Mouse (Mus musculus) midbrain, embryonic 15.5 days (tissue): ENCODE measurements around the gene Trim26. TPM values are rescaled to one million over a fixed set of nuclear protein-coding genes. Genes with fewer than 3 reads are reported as not detected.

ENCODE experiments used
- ATAC-seq: fragments of 200-750 bp; cut with Nextera tagmentation; replicated peaks from 2 replicates; pipeline ENCODE4 v1.8.0; 2017; ENCODE audit warnings: moderate TSS enrichment
- H3K27ac ChIP-seq: fragments of 300-500 bp; sonication (generic); 2 replicates; pipeline ENCODE4 v1.5.1; 2015; ENCODE audit warnings: mild to moderate bottlenecking, inconsistent platforms
- H3K27me3 ChIP-seq: fragments of 300-500 bp; sonication (generic); replicated peaks from 2 replicates; pipeline ENCODE4 v1.6.1; 2015; ENCODE audit warnings: inconsistent platforms
- H3K36me3 ChIP-seq: fragments of 300-500 bp; sonication (generic); replicated peaks from 2 replicates; pipeline ENCODE4 v1.6.1; 2015; ENCODE audit warnings: inconsistent platforms
- H3K4me1 ChIP-seq: fragments of 300-500 bp; sonication (generic); 2 replicates; pipeline ENCODE4 v1.6.1; 2015; ENCODE audit warnings: inconsistent platforms
- H3K4me2 ChIP-seq: fragments of 300-500 bp; sonication (generic); 2 replicates; pipeline ENCODE4 v1.6.1; 2015; ENCODE audit warnings: inconsistent platforms, mild to moderate bottlenecking, moderate library complexity
- H3K4me3 ChIP-seq: fragments of 300-500 bp; sonication (generic); 2 replicates; pipeline ENCODE4 v1.5.1; 2015; ENCODE audit warnings: mild to moderate bottlenecking, inconsistent platforms
- H3K9ac ChIP-seq: fragments of 300-500 bp; sonication (generic); 2 replicates; pipeline ENCODE4 v1.6.1; 2015; ENCODE audit warnings: mild to moderate bottlenecking, inconsistent platforms
- H3K9me3 ChIP-seq: fragments of 300-500 bp; sonication (generic); 2 replicates; pipeline ENCODE4 v1.6.1; 2016; ENCODE audit warnings: inconsistent platforms
- WGBS: fragments of 180-500 bp; shearing (Covaris S2); methylation state at CpG from one replicate; pipeline ENCODE4 v1.1.7; 2015; ENCODE audit warnings: mixed read lengths; 5-methylcytosine and 5-hydroxymethylcytosine counted together
- polyA plus RNA-seq: library from polyadenylated mRNA; unstranded; fragments of >200 nt; fragmentation: Nextera tagmentation; extraction: Ambion mirVana; gene quantifications from 2 replicates; pipeline ENCODE4 v1.2.1, GENCODE M21; 2015

Gene Trim26
- polyA plus RNA-seq, 1 experiment from 2014 or later: 51.7 TPM

DNA sequence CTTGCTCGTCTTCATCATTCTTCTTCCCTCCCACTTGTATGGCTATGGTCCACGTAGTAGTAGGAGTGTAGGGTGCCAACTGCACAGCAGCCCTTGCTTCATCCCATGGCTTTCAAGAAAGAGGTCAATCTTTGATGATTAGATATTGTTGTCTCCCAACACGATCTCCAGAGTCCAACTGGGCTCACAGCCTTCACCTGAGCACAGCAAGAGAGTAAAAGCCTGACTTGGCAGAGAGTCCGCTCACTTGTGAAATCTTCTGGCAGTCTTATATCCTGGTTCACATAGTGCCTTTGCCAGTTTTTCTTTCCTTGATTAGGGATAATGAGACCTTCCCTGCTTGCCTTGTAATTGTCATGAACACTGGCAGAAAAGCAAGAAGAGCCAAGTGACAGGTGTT is 19.3 kb downstream of the Trim26 start:
- Histone ChIP-seq H3K36me3 (peaks cover 58% of the 10 kb centered on the region), H3K27me3 (no peaks in the 10 kb centered on the region), H3K4me3 (no peak overlapping the region), H3K27ac (no peak overlapping the region), H3K9ac (no peak overlapping the region), H3K4me2 (no peak overlapping the region), H3K9me3 (no peaks in the 10 kb centered on the region), H3K4me1 (no peaks in the 10 kb centered on the region)
- ATAC-seq: no peak
- 91% methylated on average over 4 of the region's 4 CpGs for WGBS

DNA sequence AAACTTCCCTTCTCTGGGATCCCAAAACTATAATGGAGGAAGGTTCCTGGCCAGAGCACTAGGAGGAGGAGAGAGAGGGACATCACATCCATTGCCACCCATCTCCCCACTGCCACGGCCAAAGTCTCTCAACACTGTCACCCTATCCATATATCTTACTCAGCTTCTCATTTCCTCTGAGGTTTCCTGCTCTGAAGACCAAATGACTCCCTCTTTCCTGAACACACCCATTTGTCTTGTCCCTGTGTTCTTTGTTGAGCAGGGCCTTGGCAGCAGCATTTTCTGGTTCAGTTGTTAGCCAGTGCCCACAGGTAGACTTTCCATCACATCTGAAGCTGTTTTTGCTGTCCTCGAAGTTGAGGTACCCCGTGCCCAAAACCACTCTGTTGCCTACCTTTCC is 21.2 kb downstream of the Trim26 start:
- H3K36me3 ChIP-seq: peaks cover 41% of the 10 kb centered on the region
- no peaks in the 10 kb centered on the region for H3K9me3 ChIP-seq
- H3K27me3 ChIP-seq: no peaks in the 10 kb centered on the region
- no peak overlapping the region for H3K9ac ChIP-seq
- ATAC-seq: no peak
- H3K4me2 ChIP-seq: no peak overlapping the region
- no peaks in the 10 kb centered on the region for H3K4me1 ChIP-seq
- WGBS: 94% methylated on average over 3 of the region's 3 CpGs
- no peak overlapping the region for H3K27ac ChIP-seq
- H3K4me3 ChIP-seq: no peak overlapping the region

DNA sequence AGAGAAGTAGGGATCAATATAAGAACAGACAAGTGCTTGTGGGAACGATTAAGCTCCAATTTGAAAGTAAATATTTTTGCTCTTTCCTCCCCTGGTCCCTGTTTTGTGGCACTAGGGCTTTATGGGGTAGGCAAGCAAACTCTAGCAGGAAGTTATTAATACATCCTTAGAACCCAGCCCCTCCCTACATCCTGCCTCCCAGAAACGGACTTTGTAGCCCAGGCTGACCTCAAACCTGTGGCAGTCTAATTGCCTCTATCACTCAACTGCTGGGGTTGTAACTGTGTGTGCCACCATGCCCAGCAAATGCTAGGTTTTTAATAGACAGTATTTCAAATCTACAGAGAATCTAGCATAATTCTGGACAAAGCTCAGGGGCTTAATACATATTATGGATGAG is 24.7 kb downstream of the Trim26 start:
- 0 out of 2 replicates have a peak, but pooled peaks have one; percentile 31 for ATAC-seq
- Histone ChIP-seq H3K9me3 (no peaks in the 10 kb centered on the region), H3K4me2 (no peak overlapping the region), H3K4me3 (no peak overlapping the region), H3K27me3 (peaks cover 2% of the 10 kb centered on the region; the same call in 1 of the 2 replicates), H3K27ac (no peak overlapping the region), H3K9ac (no peak overlapping the region), H3K36me3 (peaks cover 27% of the 10 kb centered on the region), H3K4me1 (peaks cover 2% of the 10 kb centered on the region)
- 76% methylated on average over 2 of the region's 2 CpGs for WGBS

DNA sequence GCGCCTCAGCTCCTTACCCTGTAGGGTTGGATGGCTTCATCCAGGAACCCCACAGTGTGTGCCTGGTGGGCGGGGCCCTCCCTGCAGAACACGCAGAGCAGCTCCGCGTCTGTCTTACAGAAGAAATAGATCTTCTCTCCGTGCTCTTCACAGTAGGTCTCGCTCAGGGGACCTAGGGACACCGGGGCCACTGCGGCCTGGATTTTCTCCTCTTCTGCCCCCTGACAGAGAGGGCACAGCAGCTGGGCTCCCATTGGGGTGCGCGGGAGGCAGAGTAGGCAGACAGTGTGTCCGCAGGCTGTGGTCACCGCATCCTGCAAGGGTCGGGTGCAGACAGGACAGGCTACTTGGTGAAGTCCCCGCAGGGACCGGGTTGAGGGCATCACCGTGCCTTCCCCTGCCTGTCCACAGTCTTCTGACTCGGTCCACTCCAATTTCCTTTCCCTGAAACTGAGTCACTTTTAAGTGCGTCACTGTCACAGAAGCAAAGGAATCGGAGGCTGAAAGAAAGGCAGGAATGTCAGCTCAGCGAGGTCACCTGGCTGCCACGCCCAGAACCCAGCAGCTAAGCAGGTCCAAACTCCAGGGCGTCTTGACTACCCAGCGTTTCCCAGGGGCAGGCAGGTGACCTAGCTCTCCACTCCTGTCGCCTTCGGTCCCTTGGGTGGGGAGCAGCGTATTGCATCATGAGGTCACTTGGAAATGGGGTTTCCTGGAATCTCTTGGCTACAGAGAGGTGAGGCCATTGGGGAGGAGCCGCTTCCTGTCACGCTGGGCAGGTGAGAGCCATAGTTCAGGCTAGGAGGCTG is 30.0 kb downstream of the Trim26 start, which contains the start of gene Trim15:
Gene Trim15 (minus strand): TSS at position 492 of the 809 bp plus-strand sequence.
- peak; percentile 55 for ATAC-seq
- H3K27ac ChIP-seq: no peak within 1 kb of the TSS

DNA sequence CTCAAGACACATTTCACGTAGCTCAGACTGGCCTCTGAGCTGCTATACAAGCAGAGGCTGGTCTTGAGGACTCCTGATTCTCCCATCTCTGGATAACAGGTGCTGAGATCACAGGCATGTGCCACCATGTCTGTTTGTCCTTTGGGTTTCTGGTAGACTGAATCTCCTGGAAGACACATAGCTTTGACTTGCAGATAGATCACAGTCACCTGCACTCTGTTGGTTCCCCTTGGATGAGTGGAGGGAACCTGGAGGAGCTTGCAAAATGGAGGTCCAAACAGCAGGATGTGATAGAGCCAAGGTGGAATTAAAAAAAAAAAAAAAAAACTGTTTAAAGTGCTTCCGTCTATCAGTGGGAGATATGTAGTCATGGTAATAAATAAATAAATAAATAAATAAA is 31.9 kb downstream of the Trim26 start:
- WGBS: 82% methylated on average over 2 of the region's 2 CpGs
- Histone ChIP-seq H3K9ac (no peak overlapping the region), H3K4me3 (no peak overlapping the region), H3K36me3 (no peaks in the 10 kb centered on the region), H3K27me3 (peaks cover 7% of the 10 kb centered on the region; the same call in 1 of the 2 replicates), H3K4me2 (no peak overlapping the region), H3K27ac (no peak overlapping the region), H3K4me1 (peaks cover 8% of the 10 kb centered on the region), H3K9me3 (no peaks in the 10 kb centered on the region)
- no peak for ATAC-seq

More for the DNA sequence above, 30.0 kb downstream of the Trim26 start, which contains the start of gene Trim15:
- 13% methylated on average over 29 of the region's 29 CpGs for WGBS
- Histone ChIP-seq H3K4me3 (peak within 1 kb of the TSS; percentile 32), H3K27me3 (peaks cover 7% of the 10 kb centered on the region; the same call in 1 of the 2 replicates), H3K4me1 (peaks cover 8% of the 10 kb centered on the region), H3K9me3 (no peaks in the 10 kb centered on the region), H3K4me2 (peak within 1 kb of the TSS; percentile 56), H3K9ac (peak within 1 kb of the TSS; percentile 29; the same call in 1 of the 2 replicates), H3K36me3 (no peaks in the 10 kb centered on the region)

DNA sequence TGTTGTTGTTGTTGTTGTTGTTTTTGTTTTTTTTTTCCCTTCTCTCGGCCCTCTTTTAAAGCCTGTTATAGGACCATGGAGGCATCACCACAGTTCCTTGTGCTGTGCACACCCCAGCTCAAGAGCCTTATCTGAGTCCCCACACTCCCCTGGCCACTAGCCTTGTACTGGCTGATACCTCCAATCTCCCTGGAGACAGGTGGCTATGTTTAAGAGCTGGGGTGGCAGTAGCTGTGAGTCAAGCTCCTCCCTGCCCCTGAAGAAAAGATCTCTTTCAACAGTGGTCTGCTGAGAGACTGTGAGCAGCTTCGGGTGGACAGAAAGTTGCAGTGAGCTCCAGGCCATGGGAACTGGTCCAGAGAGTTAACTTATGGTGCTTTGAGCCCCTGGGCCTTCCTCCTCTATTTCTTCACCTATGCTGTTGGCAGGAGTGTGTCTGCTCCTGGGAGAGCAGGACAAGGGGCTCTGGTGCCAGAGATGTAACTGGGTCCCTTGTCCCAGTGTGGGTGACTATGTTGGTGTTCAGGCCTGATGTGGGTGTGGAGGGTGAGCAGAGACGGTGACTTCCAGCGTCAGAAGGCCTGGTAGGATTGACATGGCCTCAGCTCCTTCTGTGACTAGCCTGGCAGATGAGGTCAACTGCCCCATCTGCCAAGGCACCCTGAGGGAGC is 32.5 kb downstream of the Trim26 start, which contains the start of gene Trim10:
Gene Trim10 (plus strand): TSS at position 291 of the 671 bp plus-strand sequence.
- Histone ChIP-seq H3K4me2 (no peak within 1 kb of the TSS), H3K9ac (no peak within 1 kb of the TSS), H3K4me3 (no peak within 1 kb of the TSS), H3K9me3 (no peaks in the 10 kb centered on the region), H3K4me1 (peaks cover 8% of the 10 kb centered on the region), H3K27ac (no peak within 1 kb of the TSS), H3K36me3 (no peaks in the 10 kb centered on the region), H3K27me3 (peaks cover 7% of the 10 kb centered on the region; the same call in 1 of the 2 replicates)
- no peak for ATAC-seq
- 83% methylated on average over 4 of the region's 4 CpGs for WGBS

DNA sequence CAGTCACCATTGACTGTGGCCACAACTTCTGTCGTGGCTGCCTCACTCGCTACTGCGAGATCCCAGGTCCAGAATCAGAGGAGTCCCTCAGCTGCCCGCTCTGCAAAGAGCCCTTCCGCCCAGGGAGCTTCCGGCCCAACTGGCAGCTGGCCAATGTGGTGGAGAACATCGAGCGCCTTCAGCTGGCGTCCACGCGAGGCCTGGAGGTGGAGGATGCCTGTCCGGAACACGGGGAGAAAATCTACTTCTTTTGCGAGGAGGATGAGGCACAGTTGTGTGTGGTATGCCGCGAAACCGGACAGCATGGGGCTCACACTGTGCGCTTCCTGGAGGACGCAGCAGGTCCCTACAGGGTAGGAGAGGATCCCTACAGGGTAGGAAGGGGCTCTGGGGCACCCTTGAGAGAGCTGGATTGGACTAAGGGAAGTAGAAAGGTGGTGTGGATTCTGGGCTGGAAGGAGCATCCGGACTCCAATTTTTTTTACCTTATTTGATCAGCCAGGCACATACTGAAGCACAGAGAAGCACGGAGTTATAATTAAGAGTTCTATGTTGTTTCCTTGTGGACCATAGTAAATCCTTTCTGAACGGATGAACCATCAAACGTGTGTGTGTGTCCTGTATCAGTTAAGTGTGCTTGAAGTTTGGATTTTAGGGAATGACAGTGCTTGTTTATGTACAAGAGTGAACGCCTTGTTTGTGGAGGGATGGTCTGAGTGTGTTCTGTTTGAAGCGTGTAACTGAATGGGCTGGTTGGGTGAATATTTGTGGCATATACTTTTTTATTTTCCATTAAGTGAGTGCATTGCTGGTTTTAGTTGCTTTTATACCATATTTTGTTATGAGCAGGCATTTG is 33.2 kb downstream of the Trim26 start:
- H3K27me3 ChIP-seq: peaks cover 7% of the 10 kb centered on the region; the same call in 1 of the 2 replicates
- peaks cover 8% of the 10 kb centered on the region for H3K4me1 ChIP-seq
- H3K27ac ChIP-seq: no peak overlapping the region
- H3K9me3 ChIP-seq: no peaks in the 10 kb centered on the region
- H3K4me2 ChIP-seq: no peak overlapping the region
- WGBS: 79% methylated on average over 25 of the region's 25 CpGs
- no peak for ATAC-seq
- no peak overlapping the region for H3K4me3 ChIP-seq
- no peaks in the 10 kb centered on the region for H3K36me3 ChIP-seq
- H3K9ac ChIP-seq: no peak overlapping the region

DNA sequence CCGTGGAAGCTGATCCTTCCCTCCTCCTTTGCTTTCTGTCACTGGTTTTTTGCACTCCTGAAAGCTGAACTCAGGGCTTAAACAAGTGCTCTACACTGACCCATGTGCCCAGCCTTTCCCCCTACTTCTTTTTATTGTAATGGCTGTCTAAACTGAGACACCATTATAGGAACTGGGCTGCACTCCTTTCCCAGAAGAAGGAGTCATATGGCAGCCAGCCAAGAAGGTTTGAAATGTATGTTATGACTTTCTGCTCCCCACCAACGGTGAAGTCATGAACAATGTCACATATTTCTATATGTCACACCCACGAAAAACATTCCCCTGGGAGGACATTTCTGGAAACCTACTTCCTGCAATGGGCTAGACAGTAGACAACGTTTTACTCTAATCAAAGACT is 37.7 kb downstream of the Trim26 start:
- Histone ChIP-seq H3K4me1 (no peaks in the 10 kb centered on the region), H3K9ac (no peak overlapping the region), H3K27me3 (no peaks in the 10 kb centered on the region), H3K27ac (no peak overlapping the region), H3K4me3 (no peak overlapping the region), H3K36me3 (no peaks in the 10 kb centered on the region), H3K9me3 (no peaks in the 10 kb centered on the region), H3K4me2 (no peak overlapping the region)
- 80% methylated on average over 4 of the region's 4 CpGs for WGBS
- no peak for ATAC-seq

DNA sequence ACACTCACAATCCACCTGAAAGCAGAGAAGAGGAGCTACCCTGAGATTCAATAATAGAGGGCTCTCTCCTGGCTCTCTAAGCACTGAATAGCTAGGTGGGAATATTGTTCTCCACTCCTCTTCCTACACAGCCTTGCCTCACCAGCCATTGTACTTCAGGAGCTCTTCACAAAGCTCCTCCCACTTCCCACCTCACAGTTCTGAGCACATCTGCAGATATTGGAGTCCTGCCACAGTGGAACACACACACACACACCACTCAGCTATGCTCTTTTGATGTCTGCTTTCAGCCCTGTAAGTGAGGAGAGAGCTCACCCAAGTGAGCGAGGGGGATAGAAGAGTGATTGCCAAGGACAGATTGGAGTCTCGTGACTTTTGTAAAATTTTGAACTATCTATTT is 46.4 kb downstream of the Trim26 start:
- WGBS: 70% methylated on average over 2 of the region's 2 CpGs
- ATAC-seq: no peak
- H3K4me1 ChIP-seq: no peaks in the 10 kb centered on the region
- no peak overlapping the region for H3K9ac ChIP-seq
- no peak overlapping the region for H3K4me3 ChIP-seq
- H3K36me3 ChIP-seq: no peaks in the 10 kb centered on the region
- H3K27ac ChIP-seq: no peak overlapping the region
- no peak overlapping the region for H3K4me2 ChIP-seq
- no peaks in the 10 kb centered on the region for H3K9me3 ChIP-seq
- no peaks in the 10 kb centered on the region for H3K27me3 ChIP-seq

DNA sequence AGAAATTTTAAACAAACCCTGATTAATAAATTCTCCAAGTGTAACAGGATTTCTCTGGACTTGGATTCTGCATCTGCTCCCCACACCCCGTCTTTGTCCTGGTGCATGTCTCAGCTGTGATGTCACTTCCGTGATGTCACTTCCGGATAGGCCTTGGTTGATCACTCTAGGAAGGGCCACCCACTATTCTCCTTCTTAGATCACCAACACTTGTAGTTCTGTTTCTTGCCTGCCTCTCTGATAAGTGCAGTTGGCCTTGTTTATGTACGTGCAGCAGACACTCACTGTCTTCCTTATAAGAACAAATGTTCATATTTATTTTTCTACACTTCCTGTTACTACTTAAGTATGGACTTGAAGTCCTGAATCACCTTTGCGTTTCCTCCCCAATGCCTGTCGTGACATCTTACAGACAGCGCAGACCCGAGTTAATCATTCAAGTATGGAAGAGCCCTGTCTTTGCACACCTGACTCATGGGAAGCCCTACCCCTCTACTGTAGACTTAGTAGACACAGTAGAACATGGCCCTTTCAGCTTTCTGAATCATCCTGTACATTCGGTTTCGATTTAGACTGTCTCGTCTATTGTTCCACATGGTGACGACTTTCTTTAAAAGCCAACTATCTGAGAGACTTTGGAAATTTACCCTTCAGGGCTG is 48.3 kb downstream of the Trim26 start:
- Histone ChIP-seq H3K9ac (no peak overlapping the region), H3K9me3 (no peaks in the 10 kb centered on the region), H3K4me2 (no peak overlapping the region), H3K36me3 (no peaks in the 10 kb centered on the region), H3K4me1 (no peaks in the 10 kb centered on the region), H3K27ac (no peak overlapping the region), H3K27me3 (no peaks in the 10 kb centered on the region), H3K4me3 (no peak overlapping the region)
- no peak for ATAC-seq
- 93% methylated on average over 12 of the region's 12 CpGs for WGBS

DNA sequence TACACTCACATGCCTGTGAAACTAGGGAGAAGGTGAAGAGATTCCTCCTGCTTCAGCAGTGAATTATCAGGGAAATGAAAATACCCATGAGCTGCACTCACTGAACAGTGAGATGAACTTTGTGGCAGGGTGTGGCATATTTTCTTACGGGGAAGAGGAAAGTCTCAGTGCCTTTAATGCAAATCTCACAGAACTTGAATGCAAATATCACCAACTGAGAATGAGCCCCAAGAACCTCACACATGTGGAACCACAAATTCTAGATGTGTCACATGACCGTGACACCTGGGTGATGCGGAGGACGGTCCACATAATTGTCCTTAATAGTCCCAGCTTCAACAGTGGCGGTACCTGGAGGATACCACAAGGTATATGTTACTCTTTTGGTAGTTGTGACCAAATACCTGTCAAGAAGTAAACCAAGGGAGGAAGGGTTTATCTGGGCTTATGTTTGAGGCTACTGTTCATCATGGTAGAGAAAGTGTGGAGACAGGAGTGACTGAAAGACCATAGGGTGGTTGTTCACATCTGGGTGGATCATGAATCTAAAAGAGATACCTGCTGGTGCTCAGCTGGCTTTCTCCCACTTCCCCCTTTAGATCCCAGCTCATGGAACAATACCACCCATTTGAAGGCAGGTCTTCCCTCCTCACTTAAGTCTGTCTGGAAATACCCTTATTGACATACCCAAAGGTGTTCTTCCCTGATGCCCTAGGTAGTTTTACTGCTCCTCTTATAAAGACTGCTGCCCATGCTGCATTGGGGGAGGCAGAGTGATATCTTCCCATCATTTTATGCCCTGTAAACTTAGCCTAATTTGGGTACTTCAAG is 53.4 kb downstream of the Trim26 start, which contains the start of gene Trim40:
Gene Trim40 (minus strand): TSS at position 51 of the 831 bp plus-strand sequence.
- 89% methylated on average over 5 of the region's 5 CpGs for whole genome bisulfite sequencing
- H3K4me2 ChIP-seq: no peak within 1 kb of the TSS
- H3K9ac ChIP-seq: no peak within 1 kb of the TSS
- no peak within 1 kb of the TSS for H3K27ac ChIP-seq
- no peaks in the 10 kb centered on the region for H3K27me3 ChIP-seq
- H3K9me3 ChIP-seq: no peaks in the 10 kb centered on the region
- H3K4me3 ChIP-seq: no peak within 1 kb of the TSS
- H3K36me3 ChIP-seq: no peaks in the 10 kb centered on the region
- no peaks in the 10 kb centered on the region for H3K4me1 ChIP-seq
- no peak for ATAC-seq
